In genomic region chr8:57429166-57429887, GRCm38 (mm10) we compare ENCODE assay signal across 9 mouse cellular contexts. TPM values are rescaled to one million over a fixed set of nuclear protein-coding genes. Genes with fewer than 3 reads are reported as not detected.
DNase-seq lines count a peak whose midpoint lies in the region; ATAC-seq and TF ChIP-seq lines count a peak whose summit lies in the region.
"Had no signal": no experiment of that assay in that cellular context is flagged by ENCODE, and none has a peak within 500 bp of the region (broad histone marks: within the 10 kb centered on the region; RNA-seq: fewer than 3 reads in every experiment).

No protein-coding gene starts in this region.

- H3K4me3 ChIP-seq in gastrocnemius, adult 2 months, result peak overlapping the region; percentile 24; the same call in 1 of the 2 replicates
- no peak overlapping the region for H3K4me3 ChIP-seq in hindbrain, postnatal 0 days (ENCODE audit: low read length)
- peak overlapping the region; percentile 50 for H3K4me3 ChIP-seq in megakaryocyte, embryonic 14.5 days (replicated peaks)

- no peaks in the 10 kb centered on the region for H3K36me3 ChIP-seq in hindbrain, postnatal 0 days (ENCODE audit: insufficient read depth, low read length)
- no peaks in the 10 kb centered on the region for H3K36me3 ChIP-seq in megakaryocyte, embryonic 14.5 days (replicated peaks; ENCODE audit: low read length)

- peak; percentile 70 for DNase-seq in R1 (ENCODE audit: low read depth, low spot score)
- peak; percentile 83 to 87 for DNase-seq in cerebellum, postnatal 14 days
- peak; percentile 75 for DNase-seq in gastrocnemius, adult 2 months
- peak; percentile 88 for DNase-seq in hindbrain, postnatal 0 days (ENCODE audit: low spot score)
- DNase-seq in layer of hippocampus, postnatal 36 days, result peak; percentile 46 to 58
- DNase-seq in right cerebral cortex, adult 2 months (ENCODE audit: low spot score in 2 of 2), result peak; percentile 66 to 86
- DNase-seq in yolk sac, embryonic 10.5 days (ENCODE audit: low spot score), result peak; percentile 30

- peaks cover 6% of the 10 kb centered on the region; the same call in 1 of the 2 replicates for H3K27me3 ChIP-seq in hindbrain, postnatal 0 days (ENCODE audit: insufficient read depth, low read length)
- peaks cover 2% of the 10 kb centered on the region for H3K27me3 ChIP-seq in megakaryocyte, embryonic 14.5 days (replicated peaks)

- H3K9me3 ChIP-seq in hindbrain, postnatal 0 days (ENCODE audit: low read length), result no peaks in the 10 kb centered on the region
- no peaks in the 10 kb centered on the region for H3K9me3 ChIP-seq in megakaryocyte, embryonic 14.5 days

- peak overlapping the region; percentile 12; the same call in 1 of the 2 replicates for H3K27ac ChIP-seq in gastrocnemius, adult 2 months
- no peak overlapping the region for H3K27ac ChIP-seq in hindbrain, postnatal 0 days
- H3K27ac ChIP-seq: macrophage had no signal

- no peaks in the 10 kb centered on the region for H3K4me1 ChIP-seq in hindbrain, postnatal 0 days (ENCODE audit: insufficient read depth, low read length)
- H3K4me1 ChIP-seq in megakaryocyte, embryonic 14.5 days, result peaks cover 34% of the 10 kb centered on the region

- intact Hi-C loops in gastrocnemius, adult 2 months (cut with DNase I), result loop anchor here (1.0 to 2.0 kb wide), 2 partner anchors 102 to 369 kb away; no protein-coding TSS in a partner anchor

- peak; percentile 89 for TF ChIP-seq CTCF in gastrocnemius, adult 2 months (IDR thresholded peaks at IDR 0.05)
- peak; percentile 77 for TF ChIP-seq CTCF in hindbrain, postnatal 0 days (IDR thresholded peaks at IDR 0.05; ENCODE audit: low read depth)

- 0 out of 2 replicates have a peak, but pooled peaks have one; percentile 52 for ATAC-seq in hindbrain, postnatal 0 days

- no peak overlapping the region for H3K9ac ChIP-seq in hindbrain, postnatal 0 days (replicated peaks; ENCODE audit: low read length)

- H3K4me2 ChIP-seq in hindbrain, postnatal 0 days (ENCODE audit: low read depth, low read length), result peak overlapping the region; percentile 28

- WGBS in hindbrain, postnatal 0 days, result 32% methylated on average over 18 of the region's 18 CpGs

RNA-seq across cellular contexts. Expression of gene Scrg1, which starts 26.4 kb away (rescaled TPM):
- not detected for total RNA-seq in gastrocnemius, adult 2 months (2021)
- total RNA-seq in hindbrain, postnatal 0 days (2014; rRNA removed), result 13.5 and 15.8 TPM in 2 replicates
- 49.8 and 63.2 TPM in 2 replicates for polyA plus RNA-seq in hindbrain, postnatal 0 days (2015; fragmentation: Nextera tagmentation; extraction: Ambion mirVana)
- total RNA-seq in layer of hippocampus, postnatal 36 days (2021), result 10 to 100 TPM; 60.1 to 68.7 TPM
- polyA plus RNA-seq in megakaryocyte, embryonic 14.5 days (2012; ENCODE audit: insufficient read depth, low replicate concordance), result not detected in 2 replicates
- polyA plus RNA-seq: macrophage had no signal

RNA-seq across cellular contexts. Expression of gene Sap30, which starts 58.3 kb away (rescaled TPM):
- total RNA-seq in gastrocnemius, adult 2 months (2021), result 10 to 100 TPM; 10.0 to 21.1 TPM
- 22.1 and 26.1 TPM in 2 replicates for total RNA-seq in hindbrain, postnatal 0 days (2014; rRNA removed)
- 20.8 and 22.0 TPM in 2 replicates for polyA plus RNA-seq in hindbrain, postnatal 0 days (2015; fragmentation: Nextera tagmentation; extraction: Ambion mirVana)
- total RNA-seq in layer of hippocampus, postnatal 36 days (2021), result 10 to 100 TPM; 12.1 to 13.6 TPM
- 20.8 and 44.3 TPM in 2 replicates for polyA plus RNA-seq in megakaryocyte, embryonic 14.5 days (2012; ENCODE audit: insufficient read depth, low replicate concordance)

Comparison
In these comparisons a context has a peak if more than half of its experiments do, and no peak if none do; other contexts are left out.
1. DNase-seq: peak in every context shown above with its lines; median percentile 88 in hindbrain, postnatal 0 days; 85 in cerebellum, postnatal 14 days; 76 in right cerebral cortex, adult 2 months; 75 in gastrocnemius, adult 2 months; 70 in R1; 52 in layer of hippocampus, postnatal 36 days; 30 in yolk sac, embryonic 10.5 days.
2. RNA of gene Scrg1, which starts 26.4 kb away (total RNA-seq): 60.1 to 68.7 TPM in layer of hippocampus, postnatal 36 days and 13.5 to 15.8 TPM in hindbrain, postnatal 0 days; not detected in gastrocnemius, adult 2 months; every median in the first group is over 10 times any median in the second.